Mouse (Mus musculus): ENCODE results near the gene Nob1.

Nob1 gene

GRCm38 (mm10) chr8:107424597-107425229 is at the start of gene Nob1:
Gene Nob1 (minus strand): TSS chr8:107425051.
- peak; percentile 96 for DNase-seq

- no peak for DNase-seq
These were observed 48.5 kb upstream of the Nob1 start for GRCm38 (mm10) chr8:107473369-107473768.

- peak; percentile 48 for DNase-seq
These were observed 47.7 kb upstream of the Nob1 start for GRCm38 (mm10) chr8:107472403-107473100.

GRCm38 (mm10) chr8:107470302-107470701 is 45.5 kb upstream of the Nob1 start:
- DNase-seq = no peak

GRCm38 (mm10) chr8:107468811-107469302 is 44.0 kb upstream of the Nob1 start:
- no peak for DNase-seq

- no peak for DNase-seq
These were observed 41.8 kb upstream of the Nob1 start for GRCm38 (mm10) chr8:107466642-107467041.

GRCm38 (mm10) chr8:107465332-107465990 is 40.6 kb upstream of the Nob1 start:
- no peak for DNase-seq

- DNase-seq = no peak
These were observed 37.6 kb upstream of the Nob1 start for GRCm38 (mm10) chr8:107462423-107462822.

GRCm38 (mm10) chr8:107458281-107458680 is 33.4 kb upstream of the Nob1 start:
- no peak for DNase-seq

- DNase-seq = no peak
These were observed 32.9 kb upstream of the Nob1 start for GRCm38 (mm10) chr8:107457725-107458124.

- DNase-seq = no peak
These were observed 30.4 kb upstream of the Nob1 start for GRCm38 (mm10) chr8:107455268-107455667.

GRCm38 (mm10) chr8:107453386-107453785 is 28.5 kb upstream of the Nob1 start:
- no peak for DNase-seq

GRCm38 (mm10) chr8:107451414-107452066 is 26.7 kb upstream of the Nob1 start:
- DNase-seq = no peak

GRCm38 (mm10) chr8:107449655-107450054 is 24.8 kb upstream of the Nob1 start:
- no peak for DNase-seq

- no peak for DNase-seq
These were observed 24.3 kb upstream of the Nob1 start for GRCm38 (mm10) chr8:107449130-107449529.

- DNase-seq = no peak
These were observed 23.6 kb upstream of the Nob1 start for GRCm38 (mm10) chr8:107448382-107448889.

GRCm38 (mm10) chr8:107447713-107448112 is 22.9 kb upstream of the Nob1 start:
- DNase-seq = no peak

- DNase-seq = no peak
These were observed 19.8 kb upstream of the Nob1 start for GRCm38 (mm10) chr8:107444626-107445025.

GRCm38 (mm10) chr8:107439880-107440625 is 15.2 kb upstream of the Nob1 start:
- no peak for DNase-seq

GRCm38 (mm10) chr8:107437711-107438110 is 12.9 kb upstream of the Nob1 start:
- DNase-seq = no peak

- no peak for DNase-seq
These were observed 12.1 kb upstream of the Nob1 start for GRCm38 (mm10) chr8:107436841-107437421.
